Mouse (Mus musculus) stomach, postnatal 0 days (tissue): Measurements from ENCODE around the gene Tmem183a.

Source experiments
- CTCF ChIP-seq: IDR thresholded peaks from 2 replicates; pipeline ENCODE4 v1.5.1; 2016; ENCODE audit warnings: antibody characterized with exemption, low read depth, mild to moderate bottlenecking, moderate library complexity
- EP300 ChIP-seq: optimal IDR thresholded peaks from 2 replicates; pipeline ENCODE3; 2016; ENCODE audit warnings: antibody characterized with exemption

DNA sequence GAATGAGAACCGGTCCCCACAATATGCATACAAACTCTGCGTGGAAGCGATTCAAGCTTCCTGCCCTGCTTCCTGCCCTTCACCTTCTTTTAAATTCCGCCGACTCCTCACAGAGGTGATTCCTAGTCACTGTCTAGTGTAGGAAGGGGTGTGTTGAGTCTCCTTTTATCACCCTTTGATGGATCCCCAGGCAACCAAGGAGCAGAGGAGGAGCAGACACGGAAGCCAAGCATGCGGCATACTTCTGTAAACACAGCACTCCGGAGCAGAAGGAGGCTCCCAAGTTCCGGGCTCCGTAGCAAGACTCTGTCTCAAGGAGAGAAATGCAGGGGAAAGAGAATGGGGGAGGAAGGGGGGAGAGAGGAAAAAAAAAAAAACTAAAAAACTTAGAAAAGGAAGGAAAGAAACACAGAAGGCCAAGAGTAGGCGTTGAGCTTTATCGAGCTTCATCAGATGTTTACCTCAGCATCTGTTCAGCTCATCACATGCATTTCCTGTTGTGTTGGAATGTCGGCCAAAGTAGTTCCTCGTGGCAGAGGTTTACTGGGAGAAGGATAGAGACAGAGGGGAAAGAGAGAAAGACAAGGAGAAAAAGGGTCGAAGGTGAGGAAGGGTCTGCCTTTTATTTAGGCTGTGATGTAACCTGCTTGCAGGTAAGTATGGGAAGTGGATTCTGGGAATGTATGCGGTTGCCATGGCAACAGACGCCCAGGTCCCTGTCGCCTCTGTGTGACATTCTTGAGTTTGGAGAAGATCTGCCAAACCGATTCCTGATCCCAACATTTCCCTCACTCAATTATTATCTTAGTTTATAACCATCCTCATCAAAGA lies 20.2 kb upstream of the Tmem183a start:
- no peak for TF ChIP-seq CTCF
- TF ChIP-seq EP300, result no peak
